Mouse (Mus musculus): ENCODE results near the gene Olfr1415.

DNA sequence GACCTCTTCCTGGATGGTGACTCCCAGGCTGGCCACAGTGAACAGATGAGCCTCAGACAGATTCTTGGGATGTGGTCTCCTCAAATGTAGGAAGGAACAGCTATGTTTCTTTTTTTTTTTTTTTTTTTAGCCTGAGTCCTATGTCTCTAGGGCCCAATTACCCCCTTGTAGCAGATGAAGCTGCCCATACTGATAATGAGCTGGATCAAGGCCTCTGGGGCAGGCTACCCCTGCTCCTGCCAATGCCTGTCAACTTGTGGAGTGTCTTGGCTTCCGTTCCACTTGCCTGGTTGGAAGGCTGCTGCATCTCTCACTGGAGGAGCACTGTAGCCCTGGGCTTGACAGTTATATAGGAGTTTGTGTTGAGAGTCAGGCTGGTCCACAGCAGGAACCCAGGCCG lies at the start of gene Olfr1415:
- TF ChIP-seq CTCF (IDR thresholded peaks at IDR 0.05; ENCODE audit: insufficient read depth, low read length) (no peak), POLR2A (IDR thresholded peaks at IDR 0.05; ENCODE audit: borderline replicate concordance, extremely low read depth, low read depth, low read length) (no peak)
